Mouse (Mus musculus) brain, embryonic 14.5 days (tissue): ENCODE results near the gene Sft2d1.

Experiments
- CTCF ChIP-seq: fragments of 200-500 bp; IDR thresholded peaks from 2 replicates; pipeline ENCODE4 v1.5.1; 2012; ENCODE audit warnings: inconsistent platforms, mild to moderate bottlenecking, moderate library complexity, borderline replicate concordance; ENCODE audit not compliant: insufficient read depth, insufficient read length; ENCODE audit errors: extremely low read depth
- POLR2A ChIP-seq: fragments of 200-500 bp; IDR thresholded peaks from 2 replicates; pipeline ENCODE4 v1.6.1; 2012; ENCODE audit warnings: mild to moderate bottlenecking, inconsistent platforms, borderline replicate concordance; ENCODE audit not compliant: poor library complexity, insufficient read depth, insufficient read length, severe bottlenecking; ENCODE audit errors: extremely low read depth

GRCm38 (mm10) chr17:8340407-8341359 lies 29.8 kb downstream of the Sft2d1 start:
- TF ChIP-seq CTCF (no peak), POLR2A (0 out of 2 replicates have a peak, but pooled peaks have one; percentile 4)
